Mouse (Mus musculus) lung, adult 2 months (tissue): Measurements from ENCODE around the gene Adcy9.

ENCODE experiments used
- CTCF ChIP-seq: fragments of 200-500 bp; IDR thresholded peaks from 2 replicates; pipeline ENCODE4 v1.5.1; 2011; ENCODE audit warnings: mild to moderate bottlenecking, low read length, control low read depth; ENCODE audit not compliant: insufficient read depth
- POLR2A ChIP-seq: fragments of 200-500 bp; IDR thresholded peaks from 2 replicates; pipeline ENCODE4 v1.6.1; 2011; ENCODE audit warnings: low read depth, mild to moderate bottlenecking, control low read depth, low read length, borderline replicate concordance; ENCODE audit errors: extremely low read depth

- no peak for TF ChIP-seq CTCF
- no peak for TF ChIP-seq POLR2A
Measured at GRCm38 (mm10) chr16:4382406-4382805, 37.9 kb downstream of the Adcy9 start.
